Mouse (Mus musculus) forebrain, embryonic 16.5 days (tissue): ENCODE measurements around the gene Eif2ak3. TPM values are rescaled to one million over a fixed set of nuclear protein-coding genes. Genes with fewer than 3 reads are reported as not detected.
A peak's percentile ranks its signal among the peaks of the same experiment; 100 is the strongest.
"Not testable (repeated sequence)": the region's sequence is repeated elsewhere in the genome, so short reads cannot be mapped to it uniquely, and the experiment has no call there.

Source experiments
- ATAC-seq: fragments of 200-750 bp; cut with Nextera tagmentation; 2 replicates; pipeline ENCODE4 v1.8.0; 2017; ENCODE audit warnings: mild to moderate bottlenecking, moderate library complexity
- H3K27ac ChIP-seq: fragments of 300-500 bp; sonication (generic); 2 replicates; pipeline ENCODE4 v1.5.1; 2014; ENCODE audit warnings: low read length, control low read depth
- H3K27me3 ChIP-seq: fragments of 300-500 bp; sonication (generic); replicated peaks from 2 replicates; pipeline ENCODE4 v1.6.1; 2014; ENCODE audit warnings: low read length; ENCODE audit not compliant: control insufficient read depth, insufficient read depth
- H3K36me3 ChIP-seq: fragments of 300-500 bp; sonication (generic); 2 replicates; pipeline ENCODE4 v1.6.1; 2014; ENCODE audit not compliant: control insufficient read depth, insufficient read depth
- H3K4me1 ChIP-seq: fragments of 300-500 bp; sonication (generic); replicated peaks from 2 replicates; pipeline ENCODE4 v1.6.1; 2014; ENCODE audit warnings: low read length; ENCODE audit not compliant: control insufficient read depth, insufficient read depth
- H3K4me2 ChIP-seq: fragments of 300-500 bp; sonication (generic); 2 replicates; pipeline ENCODE4 v1.6.1; 2014; ENCODE audit warnings: mild to moderate bottlenecking, low read length, control low read depth
- H3K4me3 ChIP-seq: fragments of 300-500 bp; sonication (generic); replicated peaks from 2 replicates; pipeline ENCODE4 v1.5.1; 2014; ENCODE audit warnings: mild to moderate bottlenecking, low read length, control low read depth
- H3K9ac ChIP-seq: fragments of 300-500 bp; sonication (generic); replicated peaks from 2 replicates; pipeline ENCODE4 v1.6.1; 2014; ENCODE audit warnings: low read depth, low read length, control low read depth
- H3K9me3 ChIP-seq: fragments of 300-500 bp; sonication (generic); 2 replicates; pipeline ENCODE4 v1.6.1; 2016; ENCODE audit warnings: low read length; ENCODE audit not compliant: control insufficient read depth
- WGBS: fragments of 180-500 bp; shearing (Covaris S2); extraction: QIAGEN DNeasy Blood & Tissue Kit; methylation state at CpG from one replicate; pipeline ENCODE4 v1.1.7; 2014; 5-methylcytosine and 5-hydroxymethylcytosine counted together
- polyA plus RNA-seq: library from polyadenylated mRNA; unstranded; fragments of >200 nt; fragmentation: Nextera tagmentation; extraction: Ambion mirVana; gene quantifications from 2 replicates; pipeline ENCODE4 v1.2.1, GENCODE M21; 2015

Eif2ak3 gene
- polyA plus RNA-seq, 1 experiment from 2014 or later, result 14.4 TPM

- Histone ChIP-seq H3K36me3 (no peaks in the 10 kb centered on the region), H3K9me3 (no peaks in the 10 kb centered on the region), H3K4me1 (no peaks in the 10 kb centered on the region), H3K4me3 (no peak overlapping the region), H3K4me2 (no peak overlapping the region), H3K27ac (no peak overlapping the region), H3K9ac (no peak overlapping the region), H3K27me3 (no peaks in the 10 kb centered on the region)
- 18% methylated on average over 6 of the region's 6 CpGs for WGBS
- peak; percentile 53; the same call in 1 of the 2 replicates for ATAC-seq
Observed at GRCm38 (mm10) chr6:70811557-70812525, 32.5 kb upstream of the Eif2ak3 start.

GRCm38 (mm10) chr6:70812526-70812895 is 31.8 kb upstream of the Eif2ak3 start:
- ATAC-seq, result no peak

GRCm38 (mm10) chr6:70813921-70814628 is 30.2 kb upstream of the Eif2ak3 start:
- no peak overlapping the region for H3K27ac ChIP-seq
- H3K27me3 ChIP-seq, result no peaks in the 10 kb centered on the region
- H3K4me1 ChIP-seq, result no peaks in the 10 kb centered on the region
- no peak for ATAC-seq
- H3K4me3 ChIP-seq, result no peak overlapping the region
- no peaks in the 10 kb centered on the region for H3K36me3 ChIP-seq
- H3K9me3 ChIP-seq, result no peaks in the 10 kb centered on the region
- 86% methylated on average over 18 of the region's 18 CpGs for WGBS
- H3K4me2 ChIP-seq, result no peak overlapping the region
- no peak overlapping the region for H3K9ac ChIP-seq

More at GRCm38 (mm10) chr6:70812526-70812895, 31.8 kb upstream of the Eif2ak3 start:
- 49% methylated on average over 4 of the region's 4 CpGs for WGBS
- Histone ChIP-seq H3K36me3 (no peaks in the 10 kb centered on the region), H3K4me1 (no peaks in the 10 kb centered on the region), H3K4me3 (no peak overlapping the region), H3K27me3 (no peaks in the 10 kb centered on the region), H3K9ac (no peak overlapping the region), H3K27ac (no peak overlapping the region; the same call in 1 of the 2 replicates), H3K9me3 (no peaks in the 10 kb centered on the region), H3K4me2 (no peak overlapping the region)

- Histone ChIP-seq H3K9ac (no peak overlapping the region), H3K27ac (no peak overlapping the region), H3K9me3 (no peaks in the 10 kb centered on the region), H3K36me3 (no peaks in the 10 kb centered on the region), H3K4me1 (no peaks in the 10 kb centered on the region), H3K4me3 (no peak overlapping the region), H3K27me3 (no peaks in the 10 kb centered on the region), H3K4me2 (no peak overlapping the region)
- 89% methylated on average over 4 of the region's 4 CpGs for WGBS
- no peak for ATAC-seq
Observed at GRCm38 (mm10) chr6:70814629-70814950, 29.7 kb upstream of the Eif2ak3 start.

GRCm38 (mm10) chr6:70815471-70815870 is 28.8 kb upstream of the Eif2ak3 start:
- H3K4me2 ChIP-seq, result no peak overlapping the region

GRCm38 (mm10) chr6:70821566-70821965 is 22.7 kb upstream of the Eif2ak3 start:
- Histone ChIP-seq H3K27ac (no peak overlapping the region), H3K9ac (no peak overlapping the region), H3K4me1 (peaks cover 6% of the 10 kb centered on the region), H3K4me3 (no peak overlapping the region), H3K4me2 (no peak overlapping the region), H3K9me3 (no peaks in the 10 kb centered on the region), H3K36me3 (no peaks in the 10 kb centered on the region), H3K27me3 (no peaks in the 10 kb centered on the region)
- 78% methylated on average over 2 of the region's 2 CpGs for WGBS
- no peak for ATAC-seq

More at GRCm38 (mm10) chr6:70815471-70815870, 28.8 kb upstream of the Eif2ak3 start:
- Histone ChIP-seq H3K9ac (no peak overlapping the region), H3K27me3 (no peaks in the 10 kb centered on the region), H3K4me1 (no peaks in the 10 kb centered on the region), H3K9me3 (no peaks in the 10 kb centered on the region), H3K4me3 (no peak overlapping the region), H3K27ac (no peak overlapping the region), H3K36me3 (no peaks in the 10 kb centered on the region)
- no peak for ATAC-seq
- 87% methylated on average over 8 of the region's 8 CpGs for WGBS

GRCm38 (mm10) chr6:70822386-70822910 is 21.9 kb upstream of the Eif2ak3 start:
- H3K9ac ChIP-seq, result no peak overlapping the region
- no peak for ATAC-seq
- no peaks in the 10 kb centered on the region for H3K36me3 ChIP-seq
- H3K4me3 ChIP-seq, result no peak overlapping the region
- H3K4me1 ChIP-seq, result peaks cover 6% of the 10 kb centered on the region
- H3K27ac ChIP-seq, result no peak overlapping the region
- WGBS, result 71% methylated on average over 5 of the region's 5 CpGs
- no peaks in the 10 kb centered on the region for H3K9me3 ChIP-seq
- no peak overlapping the region for H3K4me2 ChIP-seq
- H3K27me3 ChIP-seq, result no peaks in the 10 kb centered on the region

GRCm38 (mm10) chr6:70823277-70823676 is 21.0 kb upstream of the Eif2ak3 start:
- ATAC-seq, H3K27ac ChIP-seq, H3K4me3 ChIP-seq, H3K4me1 ChIP-seq, H3K9me3 ChIP-seq, H3K27me3 ChIP-seq, H3K4me2 ChIP-seq, H3K9ac ChIP-seq, H3K36me3 ChIP-seq: not testable (repeated sequence)
- WGBS, result 69% methylated on average over 4 of the region's 4 CpGs
